ENCODE assay signal across 9 mouse cellular contexts in genomic region chr19:8886916-8887584, GRCm38 (mm10). TPM values are rescaled to one million over a fixed set of nuclear protein-coding genes. Genes with fewer than 3 reads are reported as not detected.
A peak's percentile ranks its signal among the peaks of the same experiment; 100 is the strongest.
DNase-seq lines count a peak whose midpoint lies in the region; ATAC-seq and TF ChIP-seq lines count a peak whose summit lies in the region.
"Had no signal": no experiment of that assay in that cellular context is flagged by ENCODE, and none has a peak within 500 bp of the region (broad histone marks: within the 10 kb centered on the region; RNA-seq: fewer than 3 reads in every experiment).

No protein-coding gene starts in this region.

- in situ Hi-C loops in ES-E14 (cut with MboI; ENCODE audit: low sequenced_read_pairs in 2 of 2, unreplicated experiment in 2 of 2), result no loop called here

- H3K4me2 ChIP-seq in kidney, embryonic 16.5 days (replicated peaks; ENCODE audit: low read depth, low read length), result peak overlapping the region; percentile 88
- peak overlapping the region; percentile 74 for H3K4me2 ChIP-seq in forebrain, embryonic 12.5 days
- peak overlapping the region; percentile 95 for H3K4me2 ChIP-seq in liver, embryonic 14.5 days (ENCODE audit: low read depth)

- TF ChIP-seq CTCF in liver, embryonic 14.5 days (IDR thresholded peaks at IDR 0.05; ENCODE audit: low read depth), result no peak

- peaks cover 17% of the 10 kb centered on the region for H3K4me1 ChIP-seq in kidney, embryonic 16.5 days (ENCODE audit: insufficient read depth, low read length)
- peaks cover 0 to 3% of the 10 kb centered on the region in 2 experiments; a peak in 1 of 4 replicates for H3K4me1 ChIP-seq in ES-E14 (ENCODE audit: control insufficient read depth in 2 of 2, insufficient read depth in 2 of 2, low read length in 2 of 2, poor library complexity in 1 of 2)
- H3K4me1 ChIP-seq in forebrain, embryonic 12.5 days, result peaks cover 19% of the 10 kb centered on the region
- H3K4me1 ChIP-seq in liver, embryonic 14.5 days (replicated peaks; ENCODE audit: control insufficient read depth in 2 of 2, insufficient read depth in 2 of 2, low read length in 1 of 2), result peaks cover 13 to 19% of the 10 kb centered on the region in 2 experiments

- 54% methylated on average over 1 of the region's 1 CpGs for WGBS in kidney, embryonic 16.5 days
- 43% methylated on average over 1 of the region's 1 CpGs for WGBS in forebrain, embryonic 12.5 days
- WGBS in liver, embryonic 14.5 days (ENCODE audit: insufficient replicate concordance), result 29% methylated on average over 1 of the region's 1 CpGs

- peak overlapping the region; percentile 86 for H3K27ac ChIP-seq in kidney, embryonic 16.5 days (ENCODE audit: low read length)
- peak overlapping the region; percentile 88; the same call in 1 of the 2 replicates for H3K27ac ChIP-seq in ES-E14 (ENCODE audit: insufficient read depth, low read depth, low read length, poor library complexity, severe bottlenecking)
- H3K27ac ChIP-seq in forebrain, embryonic 12.5 days, result peak overlapping the region; percentile 87; the same call in 1 of the 2 replicates
- peak overlapping the region; percentile 77 for H3K27ac ChIP-seq in liver, embryonic 14.5 days

- H3K9me3 ChIP-seq in kidney, embryonic 16.5 days (ENCODE audit: low read length), result no peaks in the 10 kb centered on the region
- no peaks in the 10 kb centered on the region for H3K9me3 ChIP-seq in ES-E14 (ENCODE audit: control insufficient read depth, insufficient read depth, low read depth, low read length)
- no peaks in the 10 kb centered on the region for H3K9me3 ChIP-seq in forebrain, embryonic 12.5 days
- no peaks in the 10 kb centered on the region for H3K9me3 ChIP-seq in liver, embryonic 14.5 days (ENCODE audit: control insufficient read depth, low read length)

- H3K27me3 ChIP-seq in kidney, embryonic 16.5 days (ENCODE audit: insufficient read depth, low read length), result no peaks in the 10 kb centered on the region
- H3K27me3 ChIP-seq in forebrain, embryonic 12.5 days, result no peaks in the 10 kb centered on the region
- no peaks in the 10 kb centered on the region for H3K27me3 ChIP-seq in liver, embryonic 14.5 days (ENCODE audit: control insufficient read depth, insufficient read depth, low read length)

- no peak for TF ChIP-seq EP300 in liver, embryonic 14.5 days (IDR thresholded peaks at IDR 0.05; ENCODE audit: low read depth)

- H3K4me3 ChIP-seq in kidney, embryonic 16.5 days (ENCODE audit: low read length), result peak overlapping the region; percentile 81; the same call in 1 of the 2 replicates
- peak overlapping the region; percentile 81 to 87; a peak in 3 of 4 replicates for H3K4me3 ChIP-seq in ES-E14 (ENCODE audit: insufficient read depth in 1 of 2, low read depth in 1 of 2, low read length in 2 of 2, poor library complexity in 1 of 2, severe bottlenecking in 1 of 2)
- H3K4me3 ChIP-seq in forebrain, embryonic 12.5 days (replicated peaks), result peak overlapping the region; percentile 63; the same call in 1 of the 2 replicates
- peak overlapping the region; percentile 19 to 75; a peak in 2 of 4 replicates for H3K4me3 ChIP-seq in liver, embryonic 14.5 days (ENCODE audit: insufficient read depth in 1 of 2, low read depth in 2 of 2, low read length in 2 of 2)

- no peak for ATAC-seq in kidney, embryonic 16.5 days (ENCODE audit: low FRiP score, low TSS enrichment)
- ATAC-seq in forebrain, embryonic 12.5 days (ENCODE audit: low FRiP score), result no peak
- no peak for ATAC-seq in liver, embryonic 14.5 days (ENCODE audit: insufficient read depth)

- peaks cover 13% of the 10 kb centered on the region; the same call in 1 of the 2 replicates for H3K36me3 ChIP-seq in kidney, embryonic 16.5 days (ENCODE audit: insufficient read depth, low read length)
- peaks cover 20% of the 10 kb centered on the region for H3K36me3 ChIP-seq in ES-E14 (ENCODE audit: control insufficient read depth, insufficient read depth, low read length, poor library complexity, severe bottlenecking)
- peaks cover 13% of the 10 kb centered on the region for H3K36me3 ChIP-seq in forebrain, embryonic 12.5 days (replicated peaks)
- peaks cover 12% of the 10 kb centered on the region for H3K36me3 ChIP-seq in liver, embryonic 14.5 days (replicated peaks; ENCODE audit: control insufficient read depth, insufficient read depth, low read depth)

- H3K9ac ChIP-seq in kidney, embryonic 16.5 days (replicated peaks; ENCODE audit: low read length), result peak overlapping the region; percentile 92
- peak overlapping the region; percentile 97; the same call in 1 of the 2 replicates for H3K9ac ChIP-seq in ES-E14 (ENCODE audit: insufficient read depth, low read depth, low read length, poor library complexity, severe bottlenecking)
- peak overlapping the region; percentile 78; the same call in 1 of the 2 replicates for H3K9ac ChIP-seq in forebrain, embryonic 12.5 days
- H3K9ac ChIP-seq in liver, embryonic 14.5 days (replicated peaks), result peak overlapping the region; percentile 72

- no peak for DNase-seq in kidney, adult 18-20 months
- no peak for DNase-seq in ES-E14 (ENCODE audit: low read depth, low spot score)
- DNase-seq in liver, embryonic 14.5 days (ENCODE audit: low read depth in 3 of 3, low spot score in 3 of 3), result no peak
- DNase-seq in T-cell, adult 2 months (ENCODE audit: low spot score), result no peak
- no peak for DNase-seq in retina, embryonic 14.5 days (ENCODE audit: low spot score)
- DNase-seq: lung, postnatal 10 days had no signal

TF ChIP-seq in ES-E14, 5 proteins besides CTCF, POLR2A, EP300 and RAD21:
- TF ChIP-seq HCFC1 (IDR thresholded peaks at IDR 0.05; ENCODE audit: borderline replicate concordance, insufficient read depth, low read length) (no peak), ZC3H11A (IDR thresholded peaks at IDR 0.05; ENCODE audit: borderline replicate concordance, low read depth, low read length) (no peak), CHD2 (IDR thresholded peaks at IDR 0.05; ENCODE audit: low read depth, low read length) (no peak), MAFK (IDR thresholded peaks at IDR 0.05; ENCODE audit: insufficient read depth, low read depth, low read length) (no peak), ZNF384 (IDR thresholded peaks at IDR 0.05; ENCODE audit: low read depth, low read length) (no peak)
TF ChIP-seq in ES-E14: peak in this region for 0.

RNA-seq across cellular contexts. Expression of gene 1810009A15Rik, which starts 1.6 kb away (rescaled TPM):
- 93.0 and 94.3 TPM in 2 replicates for polyA plus RNA-seq in kidney, embryonic 16.5 days (2015; fragmentation: Nextera tagmentation; extraction: Ambion mirVana)
- total RNA-seq in ES-E14 (2012; rRNA removed), result 146 and 214 TPM in 2 replicates
- 91.0 and 104 TPM in 2 replicates for polyA plus RNA-seq in forebrain, embryonic 12.5 days (2016; fragmentation: Nextera tagmentation; extraction: Ambion mirVana)
- 36.7 and 52.7 TPM in 2 replicates for polyA plus RNA-seq in liver, embryonic 14.5 days (2012; rRNA removed)
- polyA plus RNA-seq in liver, embryonic 14.5 days (2014; fragmentation: Nextera tagmentation; extraction: Ambion mirVana), result 65.0 and 70.8 TPM in 2 replicates

RNA-seq across cellular contexts. Expression of gene Gm49416, which starts 1.7 kb away (rescaled TPM):
- 1.2 TPM in 1 of 2 replicates, not detected in the other for polyA plus RNA-seq in kidney, embryonic 16.5 days (2015; fragmentation: Nextera tagmentation; extraction: Ambion mirVana)
- not detected in 2 replicates for total RNA-seq in ES-E14 (2012; rRNA removed)
- polyA plus RNA-seq in forebrain, embryonic 12.5 days (2016; fragmentation: Nextera tagmentation; extraction: Ambion mirVana), result not detected in 2 replicates
- 0.13 TPM in 1 of 2 replicates, not detected in the other for polyA plus RNA-seq in liver, embryonic 14.5 days (2012; rRNA removed)
- polyA plus RNA-seq in liver, embryonic 14.5 days (2014; fragmentation: Nextera tagmentation; extraction: Ambion mirVana), result not detected in 2 replicates

RNA-seq across cellular contexts. Expression of gene Gm49403, which starts 3.3 kb away (rescaled TPM):
- not detected in 2 replicates for polyA plus RNA-seq in kidney, embryonic 16.5 days (2015; fragmentation: Nextera tagmentation; extraction: Ambion mirVana)
- total RNA-seq in ES-E14 (2012; rRNA removed), result not detected in 2 replicates
- not detected in 2 replicates for polyA plus RNA-seq in forebrain, embryonic 12.5 days (2016; fragmentation: Nextera tagmentation; extraction: Ambion mirVana)
- not detected in 2 replicates for polyA plus RNA-seq in liver, embryonic 14.5 days (2012; rRNA removed)
- not detected in 2 replicates for polyA plus RNA-seq in liver, embryonic 14.5 days (2014; fragmentation: Nextera tagmentation; extraction: Ambion mirVana)
- total RNA-seq: heart, adult 8-10 months had no signal

RNA-seq across cellular contexts. Expression of gene Lbhd1, which starts 3.5 kb away (rescaled TPM):
- 78.4 and 84.3 TPM in 2 replicates for polyA plus RNA-seq in kidney, embryonic 16.5 days (2015; fragmentation: Nextera tagmentation; extraction: Ambion mirVana)
- total RNA-seq in ES-E14 (2012; rRNA removed), result 11.0 and 14.3 TPM in 2 replicates
- polyA plus RNA-seq in forebrain, embryonic 12.5 days (2016; fragmentation: Nextera tagmentation; extraction: Ambion mirVana), result 104 and 119 TPM in 2 replicates
- polyA plus RNA-seq in liver, embryonic 14.5 days (2012; rRNA removed), result 3.1 and 3.7 TPM in 2 replicates
- polyA plus RNA-seq in liver, embryonic 14.5 days (2014; fragmentation: Nextera tagmentation; extraction: Ambion mirVana), result 43.7 and 47.7 TPM in 2 replicates

RNA-seq across cellular contexts. Expression of gene Ints5, which starts 5.8 kb away (rescaled TPM):
- 49.5 and 53.1 TPM in 2 replicates for polyA plus RNA-seq in kidney, embryonic 16.5 days (2015; fragmentation: Nextera tagmentation; extraction: Ambion mirVana)
- total RNA-seq in ES-E14 (2012; rRNA removed), result 54.0 and 59.3 TPM in 2 replicates
- polyA plus RNA-seq in forebrain, embryonic 12.5 days (2016; fragmentation: Nextera tagmentation; extraction: Ambion mirVana), result 48.1 and 52.6 TPM in 2 replicates
- polyA plus RNA-seq in liver, embryonic 14.5 days (2012; rRNA removed), result 12.2 and 14.4 TPM in 2 replicates
- 14.7 and 16.3 TPM in 2 replicates for polyA plus RNA-seq in liver, embryonic 14.5 days (2014; fragmentation: Nextera tagmentation; extraction: Ambion mirVana)
